Mouse (Mus musculus): ENCODE measurements at regions not wholly inside any gene's neighbourhood (a gene's known extent, or its start where the extent isn't known, plus 50 kb on each side); places are given as distances from the start of the nearest gene placed in this dataset.

DNA sequence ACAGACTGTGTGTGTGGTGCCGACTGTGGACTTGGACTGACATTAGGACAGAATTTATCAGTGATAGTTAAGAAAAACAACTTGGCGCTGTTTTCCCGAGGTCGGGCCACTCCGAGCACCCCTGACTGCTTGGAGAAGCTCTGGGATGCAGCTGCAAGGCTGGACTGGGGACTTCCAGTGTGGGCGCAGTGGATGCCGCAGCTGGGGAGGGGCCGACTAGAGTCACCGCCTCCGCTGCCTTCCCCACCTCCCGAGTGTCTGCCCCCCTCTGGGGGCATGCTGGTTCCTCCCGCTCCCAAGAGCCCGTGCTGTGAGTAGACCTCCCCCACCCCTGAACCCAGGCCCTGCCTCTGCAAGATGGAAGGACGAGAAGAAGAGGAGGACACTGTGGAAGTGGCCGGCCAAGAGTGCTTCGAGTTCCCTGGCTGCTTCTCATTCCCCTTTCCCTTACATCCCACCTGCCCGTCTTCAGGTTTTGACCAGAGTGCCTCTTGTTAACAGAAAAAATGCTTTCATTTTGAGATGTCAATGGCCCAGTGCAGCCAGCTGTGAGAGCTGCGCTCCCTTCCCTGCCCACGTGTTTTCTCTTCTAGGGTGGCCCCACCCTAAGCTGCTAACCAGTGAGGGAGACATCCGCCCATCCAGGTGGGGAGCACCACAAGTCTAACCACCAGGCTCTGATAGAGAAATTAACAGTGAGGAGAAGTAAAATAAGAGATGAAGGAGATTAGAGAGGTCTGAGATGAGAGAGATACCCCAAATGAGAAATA, 90.3 kb downstream of the Mex3b start:
- Histone ChIP-seq H3K4me1 (ENCODE audit: control insufficient read depth, insufficient read depth, low read length) (no peaks in the 10 kb centered on the region), H3K27ac (ENCODE audit: control insufficient read depth, insufficient read depth, low read depth, low read length, poor library complexity) (no peak overlapping the region), H3K4me3 (replicated peaks; ENCODE audit: control insufficient read depth, low read depth, low read length) (no peak overlapping the region)
- no peak for TF ChIP-seq POLR2A (IDR thresholded peaks at IDR 0.05; ENCODE audit: borderline replicate concordance, control insufficient read depth, low read depth, low read length)
- no peak for TF ChIP-seq CTCF (IDR thresholded peaks at IDR 0.05; ENCODE audit: control insufficient read depth, insufficient read depth, low read length)
- 71% methylated on average over 20 of the region's 20 CpGs for WGBS

DNA sequence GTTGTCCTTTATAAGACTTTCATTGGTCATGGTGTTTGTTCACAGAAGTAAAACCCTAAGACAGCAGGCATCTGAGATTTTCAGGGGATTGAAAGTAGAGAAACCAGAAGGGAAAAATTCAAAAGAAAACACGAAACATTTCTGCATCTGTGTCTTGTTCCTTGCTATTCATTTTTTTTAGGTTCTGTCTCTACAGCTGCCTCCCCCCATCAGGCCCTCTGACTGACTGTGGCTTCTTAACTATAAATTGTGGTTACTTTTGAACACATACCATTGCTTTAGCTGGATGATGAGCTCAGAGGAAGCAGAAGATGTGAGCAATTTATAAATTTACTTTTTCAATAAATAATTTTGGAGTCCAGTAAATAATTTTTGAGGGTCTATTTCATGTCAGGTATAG, 103.5 kb downstream of the Mex3b start:
- Histone ChIP-seq H3K4me1 (ENCODE audit: control insufficient read depth, insufficient read depth, low read length) (peaks cover 5% of the 10 kb centered on the region; the same call in 1 of the 2 replicates), H3K27ac (ENCODE audit: control insufficient read depth, insufficient read depth, low read depth, low read length, poor library complexity) (no peak overlapping the region), H3K4me3 (replicated peaks; ENCODE audit: control insufficient read depth, low read depth, low read length) (no peak overlapping the region)
- WGBS = 66% methylated on average over 1 of the region's 1 CpGs
- TF ChIP-seq POLR2A (IDR thresholded peaks at IDR 0.05; ENCODE audit: borderline replicate concordance, control insufficient read depth, low read depth, low read length) = no peak
- TF ChIP-seq CTCF (IDR thresholded peaks at IDR 0.05; ENCODE audit: control insufficient read depth, insufficient read depth, low read length) = no peak

DNA sequence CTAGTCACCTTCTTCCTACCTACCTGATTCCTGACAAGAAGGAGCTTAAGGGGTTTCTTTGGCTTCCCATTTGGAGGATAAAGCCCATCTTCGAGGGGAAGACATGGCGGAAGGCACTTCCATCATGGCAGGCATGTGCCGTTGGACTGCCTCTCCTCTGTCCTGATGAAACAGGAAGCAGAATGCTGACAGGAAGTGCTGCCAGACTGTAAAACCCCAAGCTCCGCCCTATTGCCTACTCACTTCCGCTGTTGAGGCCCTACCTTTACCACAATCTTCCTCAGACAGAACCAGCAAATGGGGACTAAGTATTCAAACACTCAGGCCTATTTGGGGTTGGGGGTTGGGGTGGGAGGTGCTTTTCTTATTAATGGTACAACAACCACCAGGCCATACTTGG, 104.1 kb downstream of the Mex3b start:
- Histone ChIP-seq H3K4me1 (ENCODE audit: control insufficient read depth, insufficient read depth, low read length) (peaks cover 5% of the 10 kb centered on the region; the same call in 1 of the 2 replicates), H3K27ac (ENCODE audit: control insufficient read depth, insufficient read depth, low read depth, low read length, poor library complexity) (no peak overlapping the region), H3K4me3 (replicated peaks; ENCODE audit: control insufficient read depth, low read depth, low read length) (no peak overlapping the region)
- no peak for TF ChIP-seq CTCF (IDR thresholded peaks at IDR 0.05; ENCODE audit: control insufficient read depth, insufficient read depth, low read length)
- no peak for TF ChIP-seq POLR2A (IDR thresholded peaks at IDR 0.05; ENCODE audit: borderline replicate concordance, control insufficient read depth, low read depth, low read length)
- 47% methylated on average over 5 of the region's 5 CpGs for WGBS

DNA sequence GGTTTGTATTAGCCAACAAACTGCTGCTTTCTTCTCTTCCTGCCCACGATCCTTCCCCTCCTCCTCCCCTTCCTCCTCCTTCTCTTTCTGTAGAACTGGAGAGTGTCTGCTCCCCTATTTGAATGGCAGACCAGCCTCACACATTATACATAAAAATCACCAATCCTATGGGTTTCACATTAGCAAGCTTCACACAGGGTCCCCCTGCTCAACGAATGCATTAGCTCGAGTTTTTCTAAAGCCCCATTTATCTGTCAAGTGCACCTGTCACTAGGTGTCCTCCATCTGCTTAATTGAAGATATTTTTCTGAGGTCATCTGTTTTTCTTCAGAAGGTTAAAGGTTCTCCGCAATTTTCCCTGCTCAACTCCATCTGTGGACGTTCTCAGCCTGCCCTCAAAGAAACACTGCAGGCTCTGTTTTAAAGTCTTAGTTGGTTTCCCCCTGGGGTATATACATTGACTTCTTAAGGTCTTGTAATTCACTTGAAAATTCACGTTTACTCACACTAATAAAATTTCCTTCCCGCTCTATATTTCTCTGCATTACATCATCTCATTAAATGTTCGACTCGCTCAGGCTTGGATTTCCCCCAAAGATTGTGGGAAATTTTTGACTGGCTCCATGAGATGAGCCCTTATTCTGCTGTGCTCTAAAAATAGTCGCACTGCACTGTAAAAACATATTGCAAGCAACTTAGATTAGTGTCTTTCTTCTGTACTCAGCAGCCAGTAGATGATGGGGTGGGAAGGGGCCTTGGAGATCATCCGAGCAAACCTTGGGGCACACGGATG, 105.3 kb downstream of the Mex3b start:
- Histone ChIP-seq H3K27ac (ENCODE audit: control insufficient read depth, insufficient read depth, low read depth, low read length, poor library complexity) (no peak overlapping the region), H3K4me3 (replicated peaks; ENCODE audit: control insufficient read depth, low read depth, low read length) (no peak overlapping the region), H3K4me1 (ENCODE audit: control insufficient read depth, insufficient read depth, low read length) (peaks cover 5% of the 10 kb centered on the region; the same call in 1 of the 2 replicates)
- 73% methylated on average over 12 of the region's 12 CpGs for WGBS
- TF ChIP-seq POLR2A (IDR thresholded peaks at IDR 0.05; ENCODE audit: borderline replicate concordance, control insufficient read depth, low read depth, low read length) (no peak), CTCF (IDR thresholded peaks at IDR 0.05; ENCODE audit: control insufficient read depth, insufficient read depth, low read length) (no peak)

DNA sequence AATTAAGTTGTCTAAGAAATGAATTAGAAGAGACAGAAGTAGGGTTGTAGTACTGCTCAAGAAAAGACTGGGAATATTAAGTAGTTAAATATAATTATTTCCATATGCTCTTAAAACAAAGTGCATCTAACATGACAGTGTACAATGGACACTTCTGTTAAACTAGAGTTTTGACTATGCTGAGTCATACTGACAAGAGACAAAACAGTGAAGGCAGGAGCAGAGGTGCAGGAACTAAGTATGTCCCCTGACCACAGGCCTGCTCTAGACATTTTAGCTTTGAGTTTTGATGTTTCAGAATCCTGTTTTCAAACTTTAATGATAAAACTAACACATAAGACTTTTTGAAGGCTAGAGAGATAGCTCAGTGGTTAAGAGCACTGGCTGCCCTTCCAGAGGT, 123.6 kb downstream of the Mex3b start:
- no peak for TF ChIP-seq CTCF (IDR thresholded peaks at IDR 0.05; ENCODE audit: control insufficient read depth, insufficient read depth, low read length)
- TF ChIP-seq POLR2A (IDR thresholded peaks at IDR 0.05; ENCODE audit: borderline replicate concordance, control insufficient read depth, low read depth, low read length) = no peak
- H3K27ac ChIP-seq (ENCODE audit: control insufficient read depth, insufficient read depth, low read depth, low read length, poor library complexity) = no peak overlapping the region

DNA sequence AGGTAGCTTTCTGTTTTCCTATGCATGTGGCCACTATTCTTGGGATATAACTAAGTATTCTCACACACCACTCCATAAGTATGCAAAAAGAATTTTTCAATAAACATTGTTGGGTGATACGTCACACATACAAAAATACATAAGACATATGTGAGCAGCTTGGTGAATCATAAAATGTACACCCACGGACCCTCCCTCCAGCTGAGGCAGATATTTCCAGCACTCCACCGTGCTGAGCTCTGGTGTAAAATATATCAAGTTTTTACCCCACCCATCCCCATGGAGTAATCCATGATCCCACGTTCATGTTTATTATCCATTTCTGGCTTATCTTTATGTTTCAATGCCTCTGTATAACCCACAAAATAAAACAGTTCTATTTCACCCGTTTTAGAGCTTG, 126.0 kb downstream of the Mex3b start:
- H3K4me1 ChIP-seq (ENCODE audit: control insufficient read depth, insufficient read depth, low read length) = no peaks in the 10 kb centered on the region
- H3K4me3 ChIP-seq (replicated peaks; ENCODE audit: control insufficient read depth, low read depth, low read length) = no peak overlapping the region
- H3K27ac ChIP-seq (ENCODE audit: control insufficient read depth, insufficient read depth, low read depth, low read length, poor library complexity) = no peak overlapping the region
- 55% methylated on average over 5 of the region's 5 CpGs for WGBS
- TF ChIP-seq CTCF (IDR thresholded peaks at IDR 0.05; ENCODE audit: control insufficient read depth, insufficient read depth, low read length) = no peak
- no peak for TF ChIP-seq POLR2A (IDR thresholded peaks at IDR 0.05; ENCODE audit: borderline replicate concordance, control insufficient read depth, low read depth, low read length)

More for the DNA sequence above, 123.6 kb downstream of the Mex3b start:
- Histone ChIP-seq H3K4me3 (replicated peaks; ENCODE audit: control insufficient read depth, low read depth, low read length) (no peak overlapping the region), H3K4me1 (ENCODE audit: control insufficient read depth, insufficient read depth, low read length) (no peaks in the 10 kb centered on the region)

DNA sequence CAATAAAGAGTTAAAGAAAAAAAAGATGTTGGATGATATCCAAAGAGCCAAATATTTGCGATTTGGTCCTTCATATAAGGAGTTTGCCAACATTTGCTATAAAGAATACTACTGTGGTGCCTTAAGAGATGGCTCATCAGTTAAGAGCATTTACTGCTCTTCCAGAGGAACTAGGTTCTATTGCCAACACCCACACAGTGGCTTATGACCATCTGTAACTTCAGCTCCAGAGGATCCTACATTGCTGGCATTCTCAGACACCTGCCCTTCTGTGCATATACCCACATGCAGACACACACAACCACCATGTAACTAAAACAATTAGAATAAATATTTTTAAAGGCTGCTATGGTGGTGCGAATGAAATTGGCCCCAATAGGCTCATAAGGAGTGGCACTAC, 131.7 kb downstream of the Mex3b start:
- no peak overlapping the region for H3K27ac ChIP-seq (ENCODE audit: control insufficient read depth, insufficient read depth, low read depth, low read length, poor library complexity)
- H3K4me1 ChIP-seq (ENCODE audit: control insufficient read depth, insufficient read depth, low read length) = no peaks in the 10 kb centered on the region
- H3K4me3 ChIP-seq (replicated peaks; ENCODE audit: control insufficient read depth, low read depth, low read length) = no peak overlapping the region
- no peak for TF ChIP-seq CTCF (IDR thresholded peaks at IDR 0.05; ENCODE audit: control insufficient read depth, insufficient read depth, low read length)
- TF ChIP-seq POLR2A (IDR thresholded peaks at IDR 0.05; ENCODE audit: borderline replicate concordance, control insufficient read depth, low read depth, low read length) = no peak
- WGBS = 86% methylated on average over 2 of the region's 2 CpGs

DNA sequence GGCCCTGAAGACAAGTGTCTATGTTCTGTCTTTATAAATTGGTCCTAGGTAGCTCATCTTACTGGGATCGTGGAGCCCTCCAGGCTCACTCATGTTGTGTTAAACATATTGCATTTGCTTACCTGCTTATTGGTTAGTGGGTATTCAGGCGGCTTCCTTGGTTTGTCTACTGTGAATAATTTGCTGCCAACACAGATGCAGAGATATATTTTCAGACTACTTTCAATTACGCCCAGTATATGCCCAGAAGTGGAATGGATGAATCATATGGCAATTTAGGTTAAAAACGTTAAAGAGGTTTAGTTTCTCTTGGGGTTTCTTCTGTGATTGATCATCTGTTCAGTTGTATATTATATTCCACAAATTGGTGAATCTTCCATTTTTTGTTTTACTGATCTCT, 140.4 kb downstream of the Mex3b start:
- 82% methylated on average over 4 of the region's 4 CpGs for WGBS
- H3K27ac ChIP-seq (ENCODE audit: control insufficient read depth, insufficient read depth, low read depth, low read length, poor library complexity) = no peak overlapping the region
- no peak overlapping the region for H3K4me3 ChIP-seq (replicated peaks; ENCODE audit: control insufficient read depth, low read depth, low read length)
- no peaks in the 10 kb centered on the region for H3K4me1 ChIP-seq (ENCODE audit: control insufficient read depth, insufficient read depth, low read length)
- TF ChIP-seq POLR2A (IDR thresholded peaks at IDR 0.05; ENCODE audit: borderline replicate concordance, control insufficient read depth, low read depth, low read length) (no peak), CTCF (IDR thresholded peaks at IDR 0.05; ENCODE audit: control insufficient read depth, insufficient read depth, low read length) (no peak)

Measured in bone marrow, adult 2 months (tissue).